ENCODE assay signal across 8 mouse cellular contexts in genomic region chr12:69373850-69374766, GRCm38 (mm10). TPM values are rescaled to one million over a fixed set of nuclear protein-coding genes. Genes with fewer than 3 reads are reported as not detected.
DNase-seq lines count a peak whose midpoint lies in the region; ATAC-seq and TF ChIP-seq lines count a peak whose summit lies in the region.

No protein-coding gene starts in this region.

- peaks cover 2% of the 10 kb centered on the region; the same call in 1 of the 2 replicates for H3K4me1 ChIP-seq in spleen, adult 2 months (ENCODE audit: control insufficient read depth, insufficient read depth, insufficient read length)
- H3K4me1 ChIP-seq in embryonic facial prominence, embryonic 15.5 days: peaks cover 10% of the 10 kb centered on the region
- peaks cover 6% of the 10 kb centered on the region; the same call in 1 of the 2 replicates for H3K4me1 ChIP-seq in intestine, embryonic 15.5 days (replicated peaks)
- H3K4me1 ChIP-seq in midbrain, postnatal 0 days (ENCODE audit: insufficient read depth, low read length): no peaks in the 10 kb centered on the region

- no peak for TF ChIP-seq CTCF in spleen, adult 2 months (IDR thresholded peaks at IDR 0.05; ENCODE audit: extremely low read depth, insufficient read depth, insufficient read length, insufficient replicate concordance)
- no peak for TF ChIP-seq CTCF in midbrain, postnatal 0 days (IDR thresholded peaks at IDR 0.05)

- DNase-seq in spleen, adult 2 months (ENCODE audit: low read depth in 1 of 2, low spot score in 2 of 2): no peak
- no peak for DNase-seq in spleen, adult 12 weeks (ENCODE audit: low spot score)
- DNase-seq in midbrain, postnatal 0 days (ENCODE audit: low spot score): no peak
- no peak for DNase-seq in left cerebral cortex, adult 9 months (ENCODE audit: low spot score in 2 of 2)
- DNase-seq in cerebellum, postnatal 25 days: no peak

- H3K9me3 ChIP-seq in embryonic facial prominence, embryonic 15.5 days (replicated peaks): no peaks in the 10 kb centered on the region
- no peaks in the 10 kb centered on the region for H3K9me3 ChIP-seq in intestine, embryonic 15.5 days
- no peaks in the 10 kb centered on the region for H3K9me3 ChIP-seq in midbrain, postnatal 0 days (ENCODE audit: low read length)

- H3K9ac ChIP-seq in embryonic facial prominence, embryonic 15.5 days: peak overlapping the region; percentile 99
- peak overlapping the region; percentile 95 for H3K9ac ChIP-seq in intestine, embryonic 15.5 days
- H3K9ac ChIP-seq in midbrain, postnatal 0 days (replicated peaks; ENCODE audit: low read length, poor library complexity, severe bottlenecking): no peak overlapping the region

- peak overlapping the region; percentile 40 for H3K4me3 ChIP-seq in spleen, adult 2 months (ENCODE audit: extremely low read depth, insufficient read depth, insufficient read length)
- H3K4me3 ChIP-seq in embryonic facial prominence, embryonic 15.5 days (replicated peaks): peak overlapping the region; percentile 99
- peak overlapping the region; percentile 99 for H3K4me3 ChIP-seq in intestine, embryonic 15.5 days (replicated peaks)
- peak overlapping the region; percentile 98 for H3K4me3 ChIP-seq in midbrain, postnatal 0 days (ENCODE audit: low read depth, low read length)

- H3K36me3 ChIP-seq in spleen, adult 2 months (ENCODE audit: control insufficient read depth, insufficient read depth, low read length): peaks cover 9% of the 10 kb centered on the region
- 0 out of 2 replicates have a peak, but pooled peaks cover 4% of the 10 kb centered on the region for H3K36me3 ChIP-seq in embryonic facial prominence, embryonic 15.5 days
- H3K36me3 ChIP-seq in intestine, embryonic 15.5 days: no peaks in the 10 kb centered on the region
- no peaks in the 10 kb centered on the region for H3K36me3 ChIP-seq in midbrain, postnatal 0 days (ENCODE audit: insufficient read depth, low read length)

- H3K27me3 ChIP-seq in spleen, adult 2 months (ENCODE audit: control insufficient read depth, insufficient read depth, low read length): no peaks in the 10 kb centered on the region
- H3K27me3 ChIP-seq in embryonic facial prominence, embryonic 15.5 days: no peaks in the 10 kb centered on the region
- no peaks in the 10 kb centered on the region for H3K27me3 ChIP-seq in intestine, embryonic 15.5 days (replicated peaks)
- H3K27me3 ChIP-seq in midbrain, postnatal 0 days (ENCODE audit: insufficient read depth, low read length): no peaks in the 10 kb centered on the region

- no peak for ATAC-seq in embryonic facial prominence, embryonic 15.5 days (ENCODE audit: insufficient number of reproducible peaks, low FRiP score, low TSS enrichment, low read depth)
- ATAC-seq in intestine, embryonic 15.5 days: no peak
- ATAC-seq in midbrain, postnatal 0 days (ENCODE audit: low FRiP score): no peak
- no peak for ATAC-seq in granulocyte monocyte progenitor cell, adult 5-6 weeks (replicated peaks; ENCODE audit: poor library complexity, severe bottlenecking)

- H3K4me2 ChIP-seq in embryonic facial prominence, embryonic 15.5 days (replicated peaks): peak overlapping the region; percentile 79
- peak overlapping the region; percentile 74 for H3K4me2 ChIP-seq in intestine, embryonic 15.5 days (replicated peaks)
- H3K4me2 ChIP-seq in midbrain, postnatal 0 days (ENCODE audit: low read depth, low read length, poor library complexity, severe bottlenecking): peak overlapping the region; percentile 95

- 5% methylated on average over 11 of the region's 11 CpGs for WGBS in spleen, adult 2 months
- WGBS in embryonic facial prominence, embryonic 15.5 days: 34% methylated on average over 11 of the region's 11 CpGs
- WGBS in intestine, embryonic 15.5 days: 34% methylated on average over 11 of the region's 11 CpGs
- WGBS in midbrain, postnatal 0 days: 35% methylated on average over 11 of the region's 11 CpGs

- no peak for TF ChIP-seq POLR2A in spleen, adult 2 months (IDR thresholded peaks at IDR 0.05; ENCODE audit: low read depth, low read length)

- peak overlapping the region; percentile 17; the same call in 1 of the 2 replicates for H3K27ac ChIP-seq in spleen, adult 2 months (ENCODE audit: insufficient read depth, low read length)
- no peak overlapping the region for H3K27ac ChIP-seq in embryonic facial prominence, embryonic 15.5 days (replicated peaks)
- H3K27ac ChIP-seq in intestine, embryonic 15.5 days: no peak overlapping the region
- no peak overlapping the region for H3K27ac ChIP-seq in midbrain, postnatal 0 days (ENCODE audit: low read depth, low read length)

RNA-seq across cellular contexts. Expression of gene Gm9887, which starts 1.9 kb away (rescaled TPM):
- polyA plus RNA-seq in spleen, adult 2 months (2012; rRNA removed): 3.0 and 5.6 TPM in 2 replicates
- 2.8 and 4.0 TPM in 2 replicates for polyA plus RNA-seq in embryonic facial prominence, embryonic 15.5 days (2015; fragmentation: Nextera tagmentation; extraction: Ambion mirVana)
- polyA plus RNA-seq in intestine, embryonic 15.5 days (2015; fragmentation: Nextera tagmentation; extraction: Ambion mirVana): 1.7 and 2.0 TPM in 2 replicates
- not detected in 2 replicates for total RNA-seq in midbrain, postnatal 0 days (2014; rRNA removed)
- polyA plus RNA-seq in midbrain, postnatal 0 days (2015; fragmentation: Nextera tagmentation; extraction: Ambion mirVana): 0.90 and 1.0 TPM in 2 replicates
- not detected in 2 replicates for total RNA-seq in granulocyte monocyte progenitor cell, adult 5-6 weeks (2014; fragmentation: Nextera tagmentation)
- total RNA-seq in granulocyte monocyte progenitor cell, adult 5-6 weeks (2017): not detected in 2 replicates

RNA-seq across cellular contexts. Expression of gene Arf6, which starts 2.2 kb away (rescaled TPM):
- 182 and 253 TPM in 2 replicates for polyA plus RNA-seq in spleen, adult 2 months (2012; rRNA removed)
- 71.4 and 78.4 TPM in 2 replicates for polyA plus RNA-seq in embryonic facial prominence, embryonic 15.5 days (2015; fragmentation: Nextera tagmentation; extraction: Ambion mirVana)
- 49.5 and 54.9 TPM in 2 replicates for polyA plus RNA-seq in intestine, embryonic 15.5 days (2015; fragmentation: Nextera tagmentation; extraction: Ambion mirVana)
- 122 TPM in 2 replicates for total RNA-seq in midbrain, postnatal 0 days (2014; rRNA removed)
- 34.9 and 42.0 TPM in 2 replicates for polyA plus RNA-seq in midbrain, postnatal 0 days (2015; fragmentation: Nextera tagmentation; extraction: Ambion mirVana)
- 84.7 and 85.7 TPM in 2 replicates for total RNA-seq in granulocyte monocyte progenitor cell, adult 5-6 weeks (2014; fragmentation: Nextera tagmentation)
- total RNA-seq in granulocyte monocyte progenitor cell, adult 5-6 weeks (2017): 148 and 154 TPM in 2 replicates

RNA-seq across cellular contexts. Expression of gene Nemf, which starts 17.1 kb away (rescaled TPM):
- 2.3 and 2.6 TPM in 2 replicates for polyA plus RNA-seq in spleen, adult 2 months (2012; rRNA removed)
- 92.5 and 95.0 TPM in 2 replicates for polyA plus RNA-seq in embryonic facial prominence, embryonic 15.5 days (2015; fragmentation: Nextera tagmentation; extraction: Ambion mirVana)
- polyA plus RNA-seq in intestine, embryonic 15.5 days (2015; fragmentation: Nextera tagmentation; extraction: Ambion mirVana): 71.6 and 71.8 TPM in 2 replicates
- total RNA-seq in midbrain, postnatal 0 days (2014; rRNA removed): 24.0 and 40.8 TPM in 2 replicates
- 63.9 and 69.6 TPM in 2 replicates for polyA plus RNA-seq in midbrain, postnatal 0 days (2015; fragmentation: Nextera tagmentation; extraction: Ambion mirVana)
- total RNA-seq in granulocyte monocyte progenitor cell, adult 5-6 weeks (2014; fragmentation: Nextera tagmentation): 51.7 and 51.9 TPM in 2 replicates
- 119 and 139 TPM in 2 replicates for total RNA-seq in granulocyte monocyte progenitor cell, adult 5-6 weeks (2017)

Comparison
In these comparisons a context has a peak if more than half of its experiments do, and no peak if none do; other contexts are left out.
1. H3K4me3 ChIP-seq: peak in every context shown above with its lines; median percentile 99 in embryonic facial prominence, embryonic 15.5 days; 99 in intestine, embryonic 15.5 days; 98 in midbrain, postnatal 0 days; 40 in spleen, adult 2 months.
2. RNA of gene Nemf, which starts 17.1 kb away (polyA plus RNA-seq): 92.5 to 95.0 TPM in embryonic facial prominence, embryonic 15.5 days, 71.6 to 71.8 TPM in intestine, embryonic 15.5 days and 63.9 to 69.6 TPM in midbrain, postnatal 0 days; 2.3 to 2.6 TPM in spleen, adult 2 months; every median in the first group is over 10 times any median in the second.
3. Peak in every context shown above with its lines, with median percentiles within 50 percentile points of each other: H3K4me2 ChIP-seq.